Mouse (Mus musculus) midbrain, embryonic 12.5 days (tissue): ENCODE measurements around the gene Dnah3. TPM values are rescaled to one million over a fixed set of nuclear protein-coding genes. Genes with fewer than 3 reads are reported as not detected.

Source experiments
- ATAC-seq: fragments of 200-750 bp; cut with Nextera tagmentation; 2 replicates; pipeline ENCODE4 v1.8.0; 2017; ENCODE audit warnings: low read depth, moderate TSS enrichment, moderate library complexity; ENCODE audit not compliant: low FRiP score
- H3K27ac ChIP-seq: fragments of 300-500 bp; sonication (generic); replicated peaks from 2 replicates; pipeline ENCODE4 v1.5.1; 2016; ENCODE audit warnings: mild to moderate bottlenecking
- H3K27me3 ChIP-seq: fragments of 300-500 bp; sonication (generic); 2 replicates; pipeline ENCODE4 v1.6.1; 2016; ENCODE audit warnings: mild to moderate bottlenecking
- H3K36me3 ChIP-seq: fragments of 300-500 bp; sonication (generic); 2 replicates; pipeline ENCODE4 v1.6.1; 2016
- H3K4me1 ChIP-seq: fragments of 300-500 bp; sonication (generic); 2 replicates; pipeline ENCODE4 v1.6.1; 2016
- H3K4me2 ChIP-seq: fragments of 300-500 bp; sonication (generic); replicated peaks from 2 replicates; pipeline ENCODE4 v1.6.1; 2016; ENCODE audit warnings: mild to moderate bottlenecking, moderate library complexity
- H3K4me3 ChIP-seq: fragments of 300-500 bp; sonication (generic); 2 replicates; pipeline ENCODE4 v1.5.1; 2016; ENCODE audit warnings: mild to moderate bottlenecking
- H3K9ac ChIP-seq: fragments of 300-500 bp; sonication (generic); replicated peaks from 2 replicates; pipeline ENCODE4 v1.6.1; 2016; ENCODE audit warnings: mild to moderate bottlenecking, moderate library complexity
- H3K9me3 ChIP-seq: fragments of 300-500 bp; sonication (generic); 2 replicates; pipeline ENCODE4 v1.6.1; 2016; ENCODE audit warnings: mild to moderate bottlenecking
- WGBS: fragments of 180-500 bp; shearing (Covaris S2); methylation state at CpG from one replicate; pipeline ENCODE4 v1.1.7; 2016; 5-methylcytosine and 5-hydroxymethylcytosine counted together
- polyA plus RNA-seq: library from polyadenylated mRNA; unstranded; fragments of >200 nt; fragmentation: Nextera tagmentation; extraction: Ambion mirVana; gene quantifications from 2 replicates; pipeline ENCODE4 v1.2.1, GENCODE M21; 2016

Dnah3 gene
- polyA plus RNA-seq, 1 experiment from 2014 or later = not detected

GRCm38 (mm10) chr7:119928783-119929440 is 166.2 kb downstream of the Dnah3 start:
- H3K36me3 ChIP-seq = no peaks in the 10 kb centered on the region
- no peak for ATAC-seq
- H3K9me3 ChIP-seq = no peaks in the 10 kb centered on the region
- no peak overlapping the region for H3K27ac ChIP-seq
- WGBS = 65% methylated on average over 2 of the region's 2 CpGs
- H3K4me3 ChIP-seq = no peak overlapping the region
- H3K9ac ChIP-seq = no peak overlapping the region
- no peaks in the 10 kb centered on the region for H3K27me3 ChIP-seq
- H3K4me2 ChIP-seq = no peak overlapping the region
- H3K4me1 ChIP-seq = no peaks in the 10 kb centered on the region

DNA sequence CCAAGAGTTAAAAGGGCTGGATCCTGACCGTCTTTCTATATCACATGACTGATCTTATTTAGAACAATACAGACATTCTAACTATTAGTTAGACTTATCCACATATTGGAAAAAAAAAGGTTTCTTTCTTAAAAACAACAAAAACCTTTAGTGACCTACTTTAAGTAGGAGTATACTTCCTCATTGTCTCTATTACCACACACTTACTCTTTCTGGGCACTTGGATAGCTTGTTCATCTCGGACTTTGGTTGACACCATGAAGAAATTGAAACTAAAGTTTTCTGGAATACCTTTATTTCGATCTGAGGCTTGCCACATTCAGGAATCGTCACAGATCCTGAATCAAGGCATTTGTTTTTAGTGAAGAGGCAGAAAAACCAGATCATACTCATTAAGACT is 174.0 kb downstream of the Dnah3 start:
- H3K36me3 ChIP-seq = no peaks in the 10 kb centered on the region
- no peaks in the 10 kb centered on the region for H3K9me3 ChIP-seq
- no peaks in the 10 kb centered on the region for H3K4me1 ChIP-seq
- H3K4me3 ChIP-seq = no peak overlapping the region
- no peaks in the 10 kb centered on the region for H3K27me3 ChIP-seq
- no peak for ATAC-seq
- H3K4me2 ChIP-seq = no peak overlapping the region
- WGBS = 83% methylated on average over 4 of the region's 4 CpGs
- no peak overlapping the region for H3K9ac ChIP-seq
- no peak overlapping the region for H3K27ac ChIP-seq

DNA sequence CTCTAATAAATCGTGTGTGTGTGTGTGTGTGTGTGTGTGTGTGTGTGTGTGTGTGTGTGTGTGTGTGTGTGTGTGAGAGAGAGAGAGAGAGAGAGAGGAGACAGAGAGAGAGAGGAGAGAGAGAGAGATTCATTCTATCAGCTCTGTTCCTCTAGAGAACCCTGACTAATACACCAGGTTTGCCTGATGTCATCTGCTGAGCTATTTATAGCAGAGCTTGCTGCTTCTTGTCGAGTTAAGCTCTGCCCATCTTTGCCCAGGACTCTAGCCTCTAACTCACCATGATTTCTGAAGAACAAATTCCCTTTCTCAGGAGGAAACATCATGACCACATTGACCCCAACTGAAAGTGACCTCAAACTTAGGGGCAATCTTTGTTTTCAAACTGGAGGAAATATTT is 174.6 kb downstream of the Dnah3 start:
- Histone ChIP-seq H3K36me3 (no peaks in the 10 kb centered on the region), H3K4me2 (no peak overlapping the region), H3K9ac (no peak overlapping the region), H3K4me1 (no peaks in the 10 kb centered on the region), H3K27ac (no peak overlapping the region), H3K9me3 (no peaks in the 10 kb centered on the region), H3K4me3 (no peak overlapping the region), H3K27me3 (no peaks in the 10 kb centered on the region)
- ATAC-seq = no peak
- WGBS = 49% methylated on average over 2 of the region's 2 CpGs

GRCm38 (mm10) chr7:119911727-119912126 is 183.4 kb downstream of the Dnah3 start:
- 82% methylated on average over 3 of the region's 3 CpGs for WGBS
- Histone ChIP-seq H3K4me3 (no peak overlapping the region), H3K4me1 (no peaks in the 10 kb centered on the region), H3K27ac (no peak overlapping the region), H3K4me2 (no peak overlapping the region), H3K9ac (no peak overlapping the region), H3K27me3 (no peaks in the 10 kb centered on the region), H3K36me3 (no peaks in the 10 kb centered on the region), H3K9me3 (no peaks in the 10 kb centered on the region)
- ATAC-seq = no peak

DNA sequence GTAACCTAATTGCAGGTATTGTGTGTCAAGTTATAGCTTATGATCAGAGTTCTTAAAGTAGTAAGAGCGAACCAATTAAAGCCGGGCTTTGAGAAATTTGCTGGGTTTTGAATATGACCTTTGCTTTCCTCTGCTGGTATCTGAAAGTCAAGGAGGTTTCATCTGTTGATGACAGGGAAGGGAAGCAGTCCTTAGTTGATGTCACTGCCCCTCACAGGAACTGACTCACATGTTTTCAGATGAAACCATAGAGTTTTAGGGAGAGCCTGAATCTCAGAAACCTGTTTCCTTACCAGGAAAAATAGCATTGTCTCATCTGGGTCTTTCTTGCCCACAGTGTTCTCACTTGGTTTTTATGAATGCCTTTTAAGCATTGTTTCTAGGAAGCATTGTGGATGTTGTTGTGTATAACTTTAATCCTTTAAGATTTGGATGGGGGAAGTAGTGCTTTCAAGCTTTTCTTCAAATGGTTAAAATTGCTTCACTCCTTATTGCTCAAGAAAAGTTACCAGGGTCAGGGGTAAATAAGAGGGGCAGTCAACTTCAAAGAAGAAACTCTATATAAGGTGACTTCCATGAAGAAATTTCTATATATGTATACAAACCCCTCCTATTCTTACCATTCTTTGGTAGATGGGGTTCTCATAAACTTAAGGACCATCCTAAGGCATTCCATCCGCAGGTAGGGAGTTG is 188.4 kb downstream of the Dnah3 start:
- H3K9ac ChIP-seq = no peak overlapping the region
- no peaks in the 10 kb centered on the region for H3K9me3 ChIP-seq
- no peak overlapping the region for H3K4me2 ChIP-seq
- H3K36me3 ChIP-seq = no peaks in the 10 kb centered on the region
- no peaks in the 10 kb centered on the region for H3K4me1 ChIP-seq
- H3K4me3 ChIP-seq = no peak overlapping the region
- no peak for ATAC-seq
- no peak overlapping the region for H3K27ac ChIP-seq
- WGBS = over 99% methylated on average over 3 of the region's 3 CpGs
- no peaks in the 10 kb centered on the region for H3K27me3 ChIP-seq

DNA sequence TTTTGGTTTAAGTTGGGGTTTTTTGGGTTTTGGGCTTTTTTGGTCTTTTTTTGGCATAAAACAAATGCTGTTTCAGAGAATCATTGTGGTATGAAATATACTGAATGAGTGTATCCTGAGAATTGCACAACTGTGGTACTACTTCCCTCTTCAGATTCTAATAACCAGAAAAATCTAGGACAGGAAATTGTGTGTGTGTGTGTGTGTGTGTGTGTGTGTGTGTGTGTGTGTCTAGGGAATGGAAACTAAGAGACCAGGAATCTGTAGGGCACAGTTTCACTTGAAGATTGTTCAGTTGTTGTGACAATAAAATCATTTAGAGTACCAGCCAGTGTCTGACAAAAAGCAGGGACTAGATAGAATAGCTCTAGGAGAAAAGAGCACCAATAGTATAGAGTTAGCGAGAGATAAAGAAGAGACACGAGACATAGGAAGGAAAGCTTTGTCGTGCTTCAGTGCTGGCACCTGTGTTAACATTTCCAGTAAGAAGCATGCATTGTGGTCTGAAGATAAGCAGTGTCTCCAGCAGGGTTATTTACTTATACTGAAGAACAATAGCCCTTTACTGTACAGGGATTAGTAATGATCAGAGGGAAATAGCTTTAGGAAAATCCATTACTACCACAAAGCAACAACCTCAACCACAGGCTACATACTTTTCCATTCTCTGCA is 195.6 kb downstream of the Dnah3 start:
- Histone ChIP-seq H3K9ac (no peak overlapping the region), H3K4me2 (no peak overlapping the region), H3K27ac (no peak overlapping the region), H3K36me3 (no peaks in the 10 kb centered on the region), H3K27me3 (no peaks in the 10 kb centered on the region), H3K9me3 (no peaks in the 10 kb centered on the region), H3K4me3 (no peak overlapping the region), H3K4me1 (peaks cover 11% of the 10 kb centered on the region)
- ATAC-seq = no peak
- 75% methylated on average over 3 of the region's 3 CpGs for WGBS

DNA sequence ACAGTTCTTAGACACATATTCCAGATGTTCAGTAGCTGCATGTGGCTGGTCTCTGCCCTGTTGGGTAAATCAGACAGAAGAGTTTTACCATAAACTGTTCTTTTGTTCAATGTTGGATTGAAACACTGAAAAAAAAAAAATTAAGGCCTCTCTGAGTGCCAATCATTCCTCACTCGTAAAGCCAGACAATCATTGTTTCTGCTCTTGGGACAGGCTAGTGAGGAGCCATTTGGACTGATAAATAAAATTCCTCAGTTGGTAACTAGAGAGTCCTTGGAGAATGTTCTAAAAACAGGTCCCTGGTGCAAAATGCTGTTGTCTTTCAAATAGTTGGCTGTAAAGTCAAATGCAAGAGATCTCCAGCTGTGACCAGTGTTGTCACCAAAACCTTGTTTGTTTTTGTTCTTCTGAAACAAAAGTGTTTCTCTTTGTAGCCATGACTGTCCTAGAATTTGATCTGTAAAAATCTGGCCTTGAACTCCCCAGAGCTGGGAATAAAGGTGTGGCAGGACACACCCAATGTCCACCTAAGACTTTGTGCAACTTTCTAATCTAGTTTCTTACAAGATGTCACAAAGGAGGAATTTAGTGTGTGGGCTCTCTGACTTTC is 196.7 kb downstream of the Dnah3 start:
- Histone ChIP-seq H3K4me1 (peaks cover 22% of the 10 kb centered on the region), H3K4me2 (no peak overlapping the region), H3K27me3 (no peaks in the 10 kb centered on the region), H3K36me3 (no peaks in the 10 kb centered on the region), H3K9ac (no peak overlapping the region), H3K27ac (no peak overlapping the region), H3K9me3 (no peaks in the 10 kb centered on the region), H3K4me3 (no peak overlapping the region)
- 61% methylated on average over 1 of the region's 1 CpGs for WGBS
- ATAC-seq = no peak

DNA sequence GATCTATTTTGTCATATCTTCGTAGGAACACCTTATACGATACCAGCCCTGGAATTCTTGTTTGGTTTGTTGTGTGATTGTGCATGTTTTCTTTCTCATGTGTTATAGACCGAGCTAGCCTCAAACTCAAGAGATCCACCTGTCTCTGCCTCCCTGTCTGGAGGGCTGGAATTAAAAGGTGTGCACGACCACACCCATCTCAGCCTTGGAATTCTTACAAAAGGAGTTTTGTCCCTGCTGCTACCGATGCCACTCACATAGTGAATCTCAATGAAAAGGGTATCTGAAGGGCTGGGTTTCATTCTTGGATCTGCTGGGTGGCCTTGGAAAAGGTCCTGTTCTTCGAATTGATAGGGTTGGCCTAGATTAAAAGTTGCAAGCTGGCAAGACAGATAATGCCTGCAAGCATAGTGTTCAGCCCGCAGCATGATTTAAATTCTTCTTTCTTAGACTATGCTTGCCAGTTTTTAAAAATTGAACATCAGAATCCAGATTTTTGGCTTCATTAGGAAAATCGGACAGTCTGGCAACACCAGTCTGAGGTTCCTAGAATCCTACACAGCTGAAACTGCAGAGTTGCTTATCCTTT is 197.5 kb downstream of the Dnah3 start:
- ATAC-seq = no peak
- no peak overlapping the region for H3K9ac ChIP-seq
- WGBS = 95% methylated on average over 8 of the region's 8 CpGs
- H3K27me3 ChIP-seq = no peaks in the 10 kb centered on the region
- peaks cover 25% of the 10 kb centered on the region for H3K4me1 ChIP-seq
- H3K9me3 ChIP-seq = no peaks in the 10 kb centered on the region
- H3K36me3 ChIP-seq = no peaks in the 10 kb centered on the region
- H3K4me2 ChIP-seq = no peak overlapping the region
- H3K4me3 ChIP-seq = no peak overlapping the region
- H3K27ac ChIP-seq = no peak overlapping the region

- Histone ChIP-seq H3K4me2 (peak within 1 kb of the TSS; percentile 71), H3K27me3 (no peaks in the 10 kb centered on the region), H3K4me1 (peaks cover 25% of the 10 kb centered on the region), H3K9me3 (no peaks in the 10 kb centered on the region), H3K4me3 (peak within 1 kb of the TSS; percentile 64), H3K27ac (peak within 1 kb of the TSS; percentile 97), H3K36me3 (no peaks in the 10 kb centered on the region), H3K9ac (peak within 1 kb of the TSS; percentile 70)
- under 1% methylated on average over 63 of the region's 63 CpGs for WGBS
- peak; percentile 97 for ATAC-seq
Observed at GRCm38 (mm10) chr7:119895639-119896512, 199.2 kb downstream of the Dnah3 start, which contains the start of the genes Lyrm1 and Dcun1d3. Lyrm1 (plus strand) TSS chr7:119895861. Dcun1d3 (minus strand) TSS chr7:119896298.

DNA sequence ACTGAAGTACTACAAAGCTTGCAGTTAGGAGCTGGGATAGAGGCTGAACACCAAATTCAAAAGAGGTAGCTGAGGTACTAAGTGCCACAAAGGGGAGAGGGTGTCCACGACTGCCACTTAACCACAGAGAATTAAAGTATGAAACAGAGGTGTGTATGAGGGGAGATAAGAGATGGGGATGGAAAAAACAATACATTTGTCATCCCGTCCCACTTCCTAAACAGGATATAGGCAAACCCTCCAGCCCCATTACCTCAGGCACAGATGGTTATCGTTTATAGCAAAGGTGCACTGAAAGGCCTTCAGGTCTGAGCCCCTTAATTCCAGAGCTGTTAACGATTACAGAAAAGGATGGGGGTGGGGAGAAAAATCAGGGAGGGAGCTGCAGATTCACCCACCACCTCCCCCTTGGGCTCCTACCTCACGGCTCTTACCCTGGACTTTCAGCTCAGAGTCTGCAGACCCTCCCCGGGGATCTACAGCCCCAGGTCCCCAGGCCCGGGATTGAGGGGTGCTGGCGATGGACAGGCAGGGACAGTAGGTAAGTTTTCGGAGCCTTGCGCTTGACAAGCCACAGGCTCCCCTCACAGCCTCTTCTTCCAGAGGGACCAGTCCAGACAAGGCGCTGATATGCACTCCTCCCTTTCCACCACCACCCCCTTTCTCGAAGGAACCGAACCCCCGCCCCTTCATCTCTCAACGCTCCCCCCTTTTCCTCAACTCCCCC is 200.1 kb downstream of the Dnah3 start:
- H3K9ac ChIP-seq = peak overlapping the region; percentile 70
- 2% methylated on average over 15 of the region's 15 CpGs for WGBS
- no peaks in the 10 kb centered on the region for H3K9me3 ChIP-seq
- peaks cover 25% of the 10 kb centered on the region for H3K4me1 ChIP-seq
- H3K27ac ChIP-seq = peak overlapping the region; percentile 97
- ATAC-seq = peak; percentile 68
- peak overlapping the region; percentile 64 for H3K4me3 ChIP-seq
- no peaks in the 10 kb centered on the region for H3K27me3 ChIP-seq
- peak overlapping the region; percentile 67 for H3K4me2 ChIP-seq
- no peaks in the 10 kb centered on the region for H3K36me3 ChIP-seq
